Comparison of ENCODE assay signal across 8 mouse cellular contexts in genomic region chr6:72347166-72347941, GRCm38 (mm10). TPM values are rescaled to one million over a fixed set of nuclear protein-coding genes. Genes with fewer than 3 reads are reported as not detected.
DNase-seq lines count a peak whose midpoint lies in the region; ATAC-seq and TF ChIP-seq lines count a peak whose summit lies in the region.

TSS of gene 0610030E20Rik (plus strand) at chr6:72347317.

- H3K27ac ChIP-seq in embryonic facial prominence, embryonic 14.5 days (replicated peaks; ENCODE audit: low read depth, low read length): peak within 1 kb of the TSS; percentile 92
- peak within 1 kb of the TSS; percentile 90 for H3K27ac ChIP-seq in liver, embryonic 11.5 days (ENCODE audit: low read depth, low read length)
- peak within 1 kb of the TSS; percentile 90 for H3K27ac ChIP-seq in stomach, embryonic 15.5 days

- peak; percentile 70 for ATAC-seq in embryonic facial prominence, embryonic 14.5 days (ENCODE audit: low read depth)
- peak; percentile 72 for ATAC-seq in liver, embryonic 11.5 days (replicated peaks; ENCODE audit: low FRiP score)
- ATAC-seq in stomach, embryonic 15.5 days (ENCODE audit: insufficient read depth, low FRiP score, low read depth): peak; percentile 73

- H3K27me3 ChIP-seq in embryonic facial prominence, embryonic 14.5 days (replicated peaks; ENCODE audit: control insufficient read depth, insufficient read depth, low read length): 0 out of 2 replicates have a peak, but pooled peaks cover 2% of the 10 kb centered on the region
- no peaks in the 10 kb centered on the region for H3K27me3 ChIP-seq in liver, embryonic 11.5 days (replicated peaks; ENCODE audit: control insufficient read depth, insufficient read depth, low read length)
- no peaks in the 10 kb centered on the region for H3K27me3 ChIP-seq in myocyte (ENCODE audit: control insufficient read depth, insufficient read depth, insufficient read length)
- no peaks in the 10 kb centered on the region for H3K27me3 ChIP-seq in stomach, embryonic 15.5 days (replicated peaks)

- H3K4me1 ChIP-seq in embryonic facial prominence, embryonic 14.5 days (ENCODE audit: control insufficient read depth, insufficient read depth, low read length): peaks cover 25% of the 10 kb centered on the region
- peaks cover 38% of the 10 kb centered on the region for H3K4me1 ChIP-seq in liver, embryonic 11.5 days (replicated peaks; ENCODE audit: control insufficient read depth, insufficient read depth, low read length)
- peaks cover 28% of the 10 kb centered on the region for H3K4me1 ChIP-seq in stomach, embryonic 15.5 days

- H3K4me2 ChIP-seq in embryonic facial prominence, embryonic 14.5 days (ENCODE audit: low read depth, low read length): peak within 1 kb of the TSS; percentile 81
- H3K4me2 ChIP-seq in liver, embryonic 11.5 days: peak within 1 kb of the TSS; percentile 97
- peak within 1 kb of the TSS; percentile 75 for H3K4me2 ChIP-seq in myocyte (ENCODE audit: low read depth)
- peak within 1 kb of the TSS; percentile 70 for H3K4me2 ChIP-seq in stomach, embryonic 15.5 days

- peak within 1 kb of the TSS; percentile 50 for H3ac ChIP-seq in myocyte (ENCODE audit: control insufficient read depth, insufficient read length)

- WGBS in embryonic facial prominence, embryonic 14.5 days: 0% methylated on average over 46 of the region's 72 CpGs
- WGBS in liver, embryonic 11.5 days: under 1% methylated on average over 72 of the region's 72 CpGs
- WGBS in stomach, embryonic 15.5 days: under 1% methylated on average over 71 of the region's 72 CpGs

- no peaks in the 10 kb centered on the region for H3K9me3 ChIP-seq in embryonic facial prominence, embryonic 14.5 days (ENCODE audit: control insufficient read depth, low read length)
- no peaks in the 10 kb centered on the region for H3K9me3 ChIP-seq in liver, embryonic 11.5 days (ENCODE audit: control insufficient read depth, low read length)
- no peaks in the 10 kb centered on the region for H3K9me3 ChIP-seq in stomach, embryonic 15.5 days

- peaks cover 56% of the 10 kb centered on the region for H3K79me2 ChIP-seq in myocyte (ENCODE audit: control insufficient read depth, insufficient read depth)

- H3K4me3 ChIP-seq in embryonic facial prominence, embryonic 14.5 days (ENCODE audit: low read depth, low read length): peak within 1 kb of the TSS; percentile 86
- peak within 1 kb of the TSS; percentile 78 for H3K4me3 ChIP-seq in liver, embryonic 11.5 days (ENCODE audit: low read depth, low read length)
- peak within 1 kb of the TSS; percentile 53 for H3K4me3 ChIP-seq in myocyte
- peak within 1 kb of the TSS; percentile 81 for H3K4me3 ChIP-seq in stomach, embryonic 15.5 days (replicated peaks)

- peak within 1 kb of the TSS; percentile 95 for H3K9ac ChIP-seq in embryonic facial prominence, embryonic 14.5 days (ENCODE audit: low read depth, low read length)
- H3K9ac ChIP-seq in liver, embryonic 11.5 days (ENCODE audit: low read depth, low read length): peak within 1 kb of the TSS; percentile 92
- H3K9ac ChIP-seq in stomach, embryonic 15.5 days: peak within 1 kb of the TSS; percentile 92

- H3K36me3 ChIP-seq in embryonic facial prominence, embryonic 14.5 days (ENCODE audit: control insufficient read depth, insufficient read depth, low read length): peaks cover 33% of the 10 kb centered on the region
- H3K36me3 ChIP-seq in liver, embryonic 11.5 days (ENCODE audit: control insufficient read depth, insufficient read depth, low read length): peaks cover 8% of the 10 kb centered on the region
- peaks cover 17% of the 10 kb centered on the region for H3K36me3 ChIP-seq in myocyte (ENCODE audit: control insufficient read depth, insufficient read depth)
- H3K36me3 ChIP-seq in stomach, embryonic 15.5 days: peaks cover 15% of the 10 kb centered on the region

- TF ChIP-seq POLR2A in myocyte (IDR thresholded peaks at IDR 0.05; ENCODE audit: insufficient read length, low read depth): peak; percentile 79

- peak; percentile 82 for DNase-seq in A20 (ENCODE audit: low read depth, low spot score)
- peak; percentile 84 to 87 for DNase-seq in adrenal gland, postnatal 36 days
- peak; percentile 86 for DNase-seq in embryonic facial prominence, embryonic 14.5 days (ENCODE audit: low spot score)
- DNase-seq in heart, adult 9 months (ENCODE audit: low spot score in 2 of 2): peak; percentile 80 to 81
- DNase-seq in kidney, adult 9 months: peak; percentile 98
- peak; percentile 77 for DNase-seq in liver, embryonic 11.5 days (ENCODE audit: low spot score)

TF ChIP-seq in myocyte, 11 proteins besides CTCF, POLR2A, EP300 and RAD21:
- TF ChIP-seq POLR2AphosphoS2 (IDR thresholded peaks at IDR 0.05; ENCODE audit: insufficient read length, low read depth) (peak; percentile 61), TCF3 (IDR thresholded peaks at IDR 0.05; ENCODE audit: insufficient read length, low read depth) (no peak)

RNA-seq across cellular contexts. Expression of gene 0610030E20Rik, which starts in this region (rescaled TPM):
- total RNA-seq in adrenal gland, postnatal 36 days (2021): 10 to 100 TPM; 24.1 to 30.5 TPM
- 19.6 and 25.0 TPM in 2 replicates for polyA plus RNA-seq in embryonic facial prominence, embryonic 14.5 days (2014; fragmentation: Nextera tagmentation; extraction: Ambion mirVana)
- 17.1 and 19.4 TPM in 2 replicates for polyA plus RNA-seq in liver, embryonic 11.5 days (2014; fragmentation: Nextera tagmentation; extraction: Ambion mirVana)
- 8.0 TPM for polyA plus RNA-seq in myocyte (2012; fragmentation: generic; extraction: Trizol)
- polyA plus RNA-seq in stomach, embryonic 15.5 days (2015; fragmentation: Nextera tagmentation; extraction: Ambion mirVana): 25.7 and 28.2 TPM in 2 replicates

Comparison
In these comparisons a context has a peak if more than half of its experiments do, and no peak if none do; other contexts are left out.
1. Peak in every context shown above with its lines: DNase-seq, ATAC-seq, H3K4me3 ChIP-seq and H3K27ac ChIP-seq.